In the genomic region with DNA sequence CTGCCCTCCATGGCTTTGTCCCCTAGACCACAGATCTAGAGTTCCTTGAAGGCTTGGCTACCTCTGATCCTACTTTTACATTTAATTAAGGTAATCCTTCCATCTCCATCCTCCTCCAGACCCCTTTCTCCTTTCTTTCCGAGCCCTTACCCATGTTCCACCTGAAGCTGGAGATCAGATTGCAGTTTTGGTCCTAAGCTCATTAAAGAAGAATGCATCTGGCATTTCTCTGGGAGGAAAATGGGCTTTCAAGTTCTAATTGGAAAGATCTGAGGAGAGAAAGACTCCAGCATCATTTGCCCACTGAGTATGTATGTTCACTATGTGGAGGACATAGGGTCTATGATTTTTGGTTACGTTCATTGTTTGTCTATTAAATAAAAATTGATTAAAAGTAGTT, we compare ENCODE assay signal across 17 mouse cellular contexts.
"Had no signal": no experiment of that assay in that cellular context is flagged by ENCODE, and none has a peak within 500 bp of the region (broad histone marks: within the 10 kb centered on the region; RNA-seq: fewer than 3 reads in every experiment).

No protein-coding gene starts in this region.

- H3K4me1 ChIP-seq: lung, embryonic 15.5 days; megakaryocyte, embryonic 14.5 days; stomach, embryonic 15.5 days had no signal

- H3K9me3 ChIP-seq: lung, embryonic 15.5 days; megakaryocyte, embryonic 14.5 days; midbrain, embryonic 13.5 days; midbrain, embryonic 15.5 days; neural tube, embryonic 12.5 days; stomach, embryonic 15.5 days had no signal

- ATAC-seq: liver, postnatal 0 days; lung, postnatal 0 days; midbrain, embryonic 13.5 days; midbrain, embryonic 15.5 days had no signal

- H3K27me3 ChIP-seq: lung, embryonic 15.5 days; midbrain, embryonic 13.5 days; neural tube, embryonic 12.5 days; stomach, embryonic 15.5 days had no signal

- H3K4me3 ChIP-seq: lung, embryonic 15.5 days; megakaryocyte, embryonic 14.5 days; midbrain, embryonic 13.5 days; midbrain, embryonic 15.5 days; neural tube, embryonic 12.5 days; stomach, embryonic 15.5 days had no signal

- H3K36me3 ChIP-seq: lung, embryonic 15.5 days; midbrain, embryonic 13.5 days; midbrain, embryonic 15.5 days; neural tube, embryonic 12.5 days; stomach, embryonic 15.5 days had no signal

- H3K27ac ChIP-seq: lung, embryonic 15.5 days; macrophage; midbrain, embryonic 13.5 days; midbrain, embryonic 15.5 days; neural tube, embryonic 12.5 days; stomach, embryonic 15.5 days; stomach, postnatal 0 days had no signal

- H3K9ac ChIP-seq: liver, postnatal 0 days; lung, embryonic 15.5 days; midbrain, embryonic 13.5 days; midbrain, embryonic 15.5 days; neural tube, embryonic 12.5 days; stomach, embryonic 15.5 days had no signal

- H3K4me2 ChIP-seq: lung, embryonic 15.5 days; midbrain, embryonic 11.5 days; midbrain, embryonic 13.5 days; midbrain, embryonic 15.5 days; neural tube, embryonic 12.5 days; stomach, embryonic 15.5 days had no signal

- DNase-seq: liver, postnatal 0 days; lung, adult 2 months; lung, postnatal 14 days; lung, postnatal 36 days; right cerebral cortex, postnatal 14 days; thymus, postnatal 14 days; thymus, postnatal 36 days had no signal
